Mouse (Mus musculus) stomach, embryonic 14.5 days (tissue): Measurements from ENCODE around the gene Pacs1. TPM values are rescaled to one million over a fixed set of nuclear protein-coding genes. Genes with fewer than 3 reads are reported as not detected.
A peak's percentile ranks its signal among the peaks of the same experiment; 100 is the strongest.

Experiments
- ATAC-seq: fragments of 200-750 bp; cut with Nextera tagmentation; 2 replicates; pipeline ENCODE4 v1.8.0; 2017; ENCODE audit warnings: low read depth, moderate TSS enrichment; ENCODE audit not compliant: insufficient number of reproducible peaks, insufficient read depth, low FRiP score
- H3K27ac ChIP-seq: fragments of 300-500 bp; sonication (generic); 2 replicates; pipeline ENCODE4 v1.5.1; 2014; ENCODE audit warnings: mild to moderate bottlenecking, low read length, moderate library complexity, mixed read lengths
- H3K27me3 ChIP-seq: fragments of 300-500 bp; sonication (generic); 2 replicates; pipeline ENCODE4 v1.6.1; 2014; ENCODE audit warnings: low read length, control low read depth, mixed read lengths; ENCODE audit not compliant: control insufficient read depth, insufficient read depth
- H3K36me3 ChIP-seq: fragments of 300-500 bp; sonication (generic); 2 replicates; pipeline ENCODE4 v1.6.1; 2014; ENCODE audit warnings: mild to moderate bottlenecking, control low read depth, low read length, moderate library complexity, mixed read lengths; ENCODE audit not compliant: control insufficient read depth, insufficient read depth
- H3K4me1 ChIP-seq: fragments of 300-500 bp; sonication (generic); 2 replicates; pipeline ENCODE4 v1.6.1; 2014; ENCODE audit warnings: low read length, control low read depth, mixed read lengths; ENCODE audit not compliant: control insufficient read depth, insufficient read depth
- H3K4me2 ChIP-seq: fragments of 300-500 bp; sonication (generic); replicated peaks from 2 replicates; pipeline ENCODE4 v1.6.1; 2014; ENCODE audit warnings: low read depth, low read length, control low read depth
- H3K4me3 ChIP-seq: fragments of 300-500 bp; sonication (generic); 2 replicates; pipeline ENCODE4 v1.5.1; 2014; ENCODE audit warnings: low read depth, low read length, control low read depth
- H3K9ac ChIP-seq: fragments of 300-500 bp; sonication (generic); replicated peaks from 2 replicates; pipeline ENCODE4 v1.6.1; 2014; ENCODE audit warnings: low read depth, mild to moderate bottlenecking, control low read depth, low read length, moderate library complexity, mixed read lengths
- H3K9me3 ChIP-seq: fragments of 300-500 bp; sonication (generic); 2 replicates; pipeline ENCODE4 v1.6.1; 2016; ENCODE audit warnings: low read depth, low read length, control low read depth; ENCODE audit not compliant: control insufficient read depth
- WGBS: fragments of 180-500 bp; shearing (Covaris S2); extraction: QIAGEN DNeasy Blood & Tissue Kit; methylation state at CpG from one replicate; pipeline ENCODE4 v1.1.7; 2014; 5-methylcytosine and 5-hydroxymethylcytosine counted together
- polyA plus RNA-seq: library from polyadenylated mRNA; unstranded; fragments of >200 nt; fragmentation: Nextera tagmentation; extraction: Ambion mirVana; gene quantifications from 2 replicates; pipeline ENCODE4 v1.2.1, GENCODE M21; 2014

Gene Pacs1
- polyA plus RNA-seq, 1 experiment from 2014 or later: 23.7 TPM

DNA sequence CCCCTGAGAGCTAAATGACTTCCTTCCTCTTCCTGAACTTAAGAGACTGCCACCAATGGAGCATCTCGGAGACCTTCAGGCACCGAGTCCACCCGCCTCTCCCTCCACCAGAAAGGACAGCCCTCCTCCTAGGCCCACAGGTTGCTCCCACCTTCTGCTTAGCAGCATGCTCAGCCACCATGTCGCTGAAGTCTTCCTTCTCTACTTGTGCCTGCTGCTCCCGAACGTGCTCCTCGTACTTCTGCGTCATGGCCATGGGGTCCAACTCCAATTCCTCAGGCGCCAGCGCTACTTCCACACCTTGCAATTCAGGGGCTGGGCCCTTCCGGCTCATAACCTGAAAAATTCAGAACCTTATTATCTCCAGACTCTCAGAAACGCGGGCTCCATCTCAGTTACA is 1.7 kb upstream of the Pacs1 start:
- H3K27ac ChIP-seq: no peak overlapping the region
- no peaks in the 10 kb centered on the region for H3K9me3 ChIP-seq
- H3K9ac ChIP-seq: no peak overlapping the region
- H3K4me1 ChIP-seq: peaks cover 16% of the 10 kb centered on the region; the same call in 1 of the 2 replicates
- ATAC-seq: no peak
- no peak overlapping the region for H3K4me3 ChIP-seq
- WGBS: 95% methylated on average over 13 of the region's 13 CpGs
- peaks cover 44% of the 10 kb centered on the region for H3K36me3 ChIP-seq
- no peak overlapping the region for H3K4me2 ChIP-seq
- no peaks in the 10 kb centered on the region for H3K27me3 ChIP-seq

DNA sequence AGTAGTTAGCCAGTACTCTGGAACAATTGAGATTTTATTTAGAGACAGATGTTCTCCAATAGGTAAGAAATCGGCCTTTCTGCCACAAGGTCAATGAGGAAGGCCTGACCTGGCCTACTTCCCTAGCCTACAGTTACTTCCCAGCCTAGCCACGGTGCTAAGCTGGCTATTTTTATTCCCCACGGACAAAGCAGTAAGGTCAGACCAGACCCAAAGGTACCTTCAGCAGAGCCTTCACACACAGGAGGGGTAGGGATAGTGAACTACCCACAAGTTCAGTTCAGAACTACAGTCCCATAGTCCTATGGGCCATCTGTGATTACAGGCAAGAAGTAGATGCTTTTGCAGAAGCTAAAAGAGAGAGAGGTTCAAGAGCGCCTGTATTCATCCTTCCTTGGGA is 997 bp upstream of the Pacs1 start:
- peak overlapping the region; percentile 93; the same call in 1 of the 2 replicates for H3K27ac ChIP-seq
- peaks cover 16% of the 10 kb centered on the region; the same call in 1 of the 2 replicates for H3K4me1 ChIP-seq
- no peaks in the 10 kb centered on the region for H3K27me3 ChIP-seq
- no peak overlapping the region for H3K4me2 ChIP-seq
- ATAC-seq: no peak
- H3K36me3 ChIP-seq: peaks cover 38% of the 10 kb centered on the region
- H3K9ac ChIP-seq: peak overlapping the region; percentile 92; the same call in 1 of the 2 replicates
- 71% methylated on average over 4 of the region's 4 CpGs for WGBS
- no peaks in the 10 kb centered on the region for H3K9me3 ChIP-seq
- no peak overlapping the region for H3K4me3 ChIP-seq

GRCm38 (mm10) chr19:5272326-5272795 is 558 bp downstream of the Pacs1 start:
- peak overlapping the region; percentile 93 for H3K27ac ChIP-seq
- under 1% methylated on average over 30 of the region's 30 CpGs for WGBS

GRCm38 (mm10) chr19:5271430-5271829 is 1.5 kb downstream of the Pacs1 start:
- Histone ChIP-seq H3K4me1 (peaks cover 20% of the 10 kb centered on the region; the same call in 1 of the 2 replicates), H3K9me3 (no peaks in the 10 kb centered on the region), H3K27ac (no peak overlapping the region), H3K4me2 (peak overlapping the region; percentile 62), H3K36me3 (peaks cover 19% of the 10 kb centered on the region), H3K9ac (no peak overlapping the region), H3K27me3 (no peaks in the 10 kb centered on the region), H3K4me3 (peak overlapping the region; percentile 81; the same call in 1 of the 2 replicates)
- 33% methylated on average over 1 of the region's 1 CpGs for WGBS
- no peak for ATAC-seq

More at GRCm38 (mm10) chr19:5272326-5272795, 558 bp downstream of the Pacs1 start:
- Histone ChIP-seq H3K36me3 (peaks cover 25% of the 10 kb centered on the region), H3K27me3 (no peaks in the 10 kb centered on the region), H3K4me3 (peak overlapping the region; percentile 81), H3K4me2 (peak overlapping the region; percentile 62), H3K9me3 (no peaks in the 10 kb centered on the region), H3K4me1 (peaks cover 20% of the 10 kb centered on the region; the same call in 1 of the 2 replicates), H3K9ac (peak overlapping the region; percentile 92)
- peak; percentile 57 for ATAC-seq

DNA sequence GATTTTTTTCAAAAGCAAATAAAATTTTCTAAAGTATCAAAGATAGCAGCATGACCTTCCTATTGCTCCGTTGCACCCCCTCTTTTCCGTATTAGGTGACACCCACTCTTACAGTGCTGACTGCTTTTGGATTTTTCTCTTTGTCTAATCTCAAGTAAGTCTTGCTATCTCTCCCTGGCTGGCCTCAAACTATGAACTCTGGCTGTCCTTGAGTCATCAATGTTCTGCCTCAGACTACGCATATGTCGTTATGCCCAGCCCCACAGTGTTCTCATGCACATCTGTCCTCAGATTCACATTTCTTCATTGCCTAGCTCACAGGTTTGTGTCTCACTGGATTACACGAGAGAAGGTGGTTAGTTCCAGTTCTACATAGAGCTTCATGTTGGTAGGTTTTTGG is 3.5 kb downstream of the Pacs1 start:
- H3K4me2 ChIP-seq: no peak overlapping the region
- no peaks in the 10 kb centered on the region for H3K27me3 ChIP-seq
- H3K9me3 ChIP-seq: no peaks in the 10 kb centered on the region
- H3K27ac ChIP-seq: no peak overlapping the region
- peaks cover 6% of the 10 kb centered on the region for H3K36me3 ChIP-seq
- peaks cover 20% of the 10 kb centered on the region; the same call in 1 of the 2 replicates for H3K4me1 ChIP-seq
- H3K4me3 ChIP-seq: no peak overlapping the region
- no peak for ATAC-seq
- WGBS: 81% methylated on average over 5 of the region's 5 CpGs
- H3K9ac ChIP-seq: no peak overlapping the region

- no peak overlapping the region for H3K27ac ChIP-seq
- H3K27me3 ChIP-seq: no peaks in the 10 kb centered on the region
- no peak for ATAC-seq
- no peaks in the 10 kb centered on the region for H3K9me3 ChIP-seq
- no peak overlapping the region for H3K4me2 ChIP-seq
- H3K4me3 ChIP-seq: no peak overlapping the region
- peaks cover 17% of the 10 kb centered on the region; the same call in 1 of the 2 replicates for H3K4me1 ChIP-seq
- H3K9ac ChIP-seq: no peak overlapping the region
- peaks cover under 1% of the 10 kb centered on the region; the same call in 1 of the 2 replicates for H3K36me3 ChIP-seq
- WGBS: 85% methylated on average over 3 of the region's 3 CpGs
Measured at GRCm38 (mm10) chr19:5268875-5269274, 4.0 kb downstream of the Pacs1 start.

DNA sequence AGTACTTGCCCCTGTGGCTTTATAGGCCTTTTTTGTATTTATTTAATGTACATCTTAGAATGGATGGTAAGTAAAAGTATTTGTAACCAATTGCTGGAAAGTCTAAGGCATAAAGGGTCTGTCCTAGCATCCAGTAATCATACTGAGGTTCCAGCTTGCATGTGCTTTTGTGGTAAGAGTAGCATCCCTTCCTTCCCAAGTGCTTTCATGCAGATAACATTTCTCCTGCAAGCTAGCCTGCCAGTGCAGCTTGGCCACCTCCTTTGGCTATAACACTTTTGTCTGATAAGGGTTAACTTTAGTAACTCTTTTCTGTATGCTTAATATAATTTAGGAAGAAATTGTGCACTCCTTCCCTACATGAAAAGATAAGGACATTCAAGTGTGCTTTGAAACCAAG is 4.9 kb downstream of the Pacs1 start:
- no peak overlapping the region for H3K4me3 ChIP-seq
- H3K27me3 ChIP-seq: no peaks in the 10 kb centered on the region
- H3K36me3 ChIP-seq: no peaks in the 10 kb centered on the region
- H3K4me2 ChIP-seq: no peak overlapping the region
- ATAC-seq: no peak
- no peak overlapping the region for H3K9ac ChIP-seq
- H3K4me1 ChIP-seq: peaks cover 15% of the 10 kb centered on the region; the same call in 1 of the 2 replicates
- no peaks in the 10 kb centered on the region for H3K9me3 ChIP-seq
- H3K27ac ChIP-seq: no peak overlapping the region

GRCm38 (mm10) chr19:5267015-5267414 is 5.9 kb downstream of the Pacs1 start:
- WGBS: 99% methylated on average over 5 of the region's 5 CpGs
- Histone ChIP-seq H3K4me3 (no peak overlapping the region), H3K27me3 (no peaks in the 10 kb centered on the region), H3K4me1 (peaks cover 12% of the 10 kb centered on the region; the same call in 1 of the 2 replicates), H3K4me2 (no peak overlapping the region), H3K9me3 (no peaks in the 10 kb centered on the region), H3K9ac (no peak overlapping the region), H3K27ac (no peak overlapping the region), H3K36me3 (no peaks in the 10 kb centered on the region)
- ATAC-seq: no peak

GRCm38 (mm10) chr19:5257140-5257539 is 15.8 kb downstream of the Pacs1 start:
- 42% methylated on average over 3 of the region's 3 CpGs for WGBS
- Histone ChIP-seq H3K36me3 (no peaks in the 10 kb centered on the region), H3K27ac (no peak overlapping the region), H3K4me1 (no peaks in the 10 kb centered on the region), H3K9ac (no peak overlapping the region), H3K4me3 (no peak overlapping the region), H3K4me2 (no peak overlapping the region), H3K27me3 (no peaks in the 10 kb centered on the region), H3K9me3 (no peaks in the 10 kb centered on the region)
- ATAC-seq: no peak
